Mouse (Mus musculus) adrenal gland, adult (tissue): ENCODE data around the gene Pigu.
A peak's percentile ranks its signal among the peaks of the same experiment; 100 is the strongest.

Source experiments
- DNase-seq, 2 experiments: peaks; one replicate each; pipeline ENCODE4 v3.0.0; 2022 to 2023; ENCODE audit warnings: low spot score in 1 of 2; ENCODE audit not compliant: inconsistent age in 2 of 2

Gene Pigu

GRCm38 (mm10) chr2:155356971-155357591 is at the start of gene Pigu:
Pigu (minus strand) TSS chr2:155357430.
- peak; percentile 94 to 97 for DNase-seq

- no peak for DNase-seq
These were observed 47.4 kb upstream of the Pigu start for GRCm38 (mm10) chr2:155404635-155405034.

GRCm38 (mm10) chr2:155401926-155402325 is 44.7 kb upstream of the Pigu start:
- no peak for DNase-seq

- no peak for DNase-seq
These were observed 43.0 kb upstream of the Pigu start for GRCm38 (mm10) chr2:155400276-155400675.

GRCm38 (mm10) chr2:155394586-155394985 is 37.4 kb upstream of the Pigu start:
- DNase-seq, result peak in 1 of 2 experiments; percentile 50

- DNase-seq, result peak in 1 of 2 experiments; percentile 75
These were observed 31.3 kb upstream of the Pigu start for GRCm38 (mm10) chr2:155388573-155388972.

GRCm38 (mm10) chr2:155387052-155387451 is 29.8 kb upstream of the Pigu start:
- no peak for DNase-seq

- peak in 1 of 2 experiments; percentile 56 for DNase-seq
These were observed 29.3 kb upstream of the Pigu start for GRCm38 (mm10) chr2:155386534-155386899.

GRCm38 (mm10) chr2:155385731-155386533 is 28.7 kb upstream of the Pigu start:
- DNase-seq, result peak in 1 of 2 experiments; percentile 66

- peak; percentile 85 to 95 for DNase-seq
These were observed 27.9 kb upstream of the Pigu start for GRCm38 (mm10) chr2:155385090-155385489.

GRCm38 (mm10) chr2:155382791-155383438 is 25.7 kb upstream of the Pigu start:
- DNase-seq, result peak; percentile 50 to 86

GRCm38 (mm10) chr2:155382332-155382700 is 25.1 kb upstream of the Pigu start:
- DNase-seq, result no peak

- DNase-seq, result peak; percentile 98 to 99
These were observed 24.6 kb upstream of the Pigu start for GRCm38 (mm10) chr2:155381643-155382331.

GRCm38 (mm10) chr2:155381060-155381437 is 23.8 kb upstream of the Pigu start:
- DNase-seq, result no peak

GRCm38 (mm10) chr2:155380261-155381059 is 23.2 kb upstream of the Pigu start, which contains the start of gene Trp53inp2:
Trp53inp2 (plus strand) TSS chr2:155381059.
- DNase-seq, result peak in 1 of 2 experiments; percentile 43

GRCm38 (mm10) chr2:155376191-155376590 is 19.0 kb upstream of the Pigu start:
- DNase-seq, result no peak

- no peak for DNase-seq
These were observed 17.3 kb upstream of the Pigu start for GRCm38 (mm10) chr2:155374521-155374920.

GRCm38 (mm10) chr2:155373886-155374285 is 16.7 kb upstream of the Pigu start:
- no peak for DNase-seq

GRCm38 (mm10) chr2:155373302-155373701 is 16.1 kb upstream of the Pigu start:
- no peak for DNase-seq

- DNase-seq, result no peak
These were observed 15.2 kb upstream of the Pigu start for GRCm38 (mm10) chr2:155372451-155372850.
